Mouse (Mus musculus): ENCODE data around the gene Ralgps2. TPM values are rescaled to one million over a fixed set of nuclear protein-coding genes. Genes with fewer than 3 reads are reported as not detected.

Gene Ralgps2
- polyA plus RNA-seq, 1 experiment from 2014 or later = 34.1 TPM

- Histone ChIP-seq H3K9me3 (ENCODE audit: control insufficient read depth) (no peaks in the 10 kb centered on the region), H3K9ac (ENCODE audit: low read depth, low read length) (no peak overlapping the region), H3K27me3 (replicated peaks; ENCODE audit: control insufficient read depth, insufficient read depth, low read length) (no peaks in the 10 kb centered on the region), H3K4me3 (ENCODE audit: low read depth, low read length) (no peak overlapping the region), H3K4me1 (replicated peaks; ENCODE audit: control insufficient read depth, insufficient read depth, low read length) (no peaks in the 10 kb centered on the region), H3K4me2 (replicated peaks; ENCODE audit: low read depth) (no peak overlapping the region), H3K36me3 (ENCODE audit: control insufficient read depth, insufficient read depth) (no peaks in the 10 kb centered on the region), H3K27ac (ENCODE audit: low read depth, low read length) (no peak overlapping the region)
- no peak for TF ChIP-seq CTCF (IDR thresholded peaks at IDR 0.05; ENCODE audit: low read depth)
- 56% methylated on average over 6 of the region's 6 CpGs for WGBS
- no peak for ATAC-seq
Observed at GRCm38 (mm10) chr1:156778977-156779376, 160.4 kb downstream of the Ralgps2 start.

DNA sequence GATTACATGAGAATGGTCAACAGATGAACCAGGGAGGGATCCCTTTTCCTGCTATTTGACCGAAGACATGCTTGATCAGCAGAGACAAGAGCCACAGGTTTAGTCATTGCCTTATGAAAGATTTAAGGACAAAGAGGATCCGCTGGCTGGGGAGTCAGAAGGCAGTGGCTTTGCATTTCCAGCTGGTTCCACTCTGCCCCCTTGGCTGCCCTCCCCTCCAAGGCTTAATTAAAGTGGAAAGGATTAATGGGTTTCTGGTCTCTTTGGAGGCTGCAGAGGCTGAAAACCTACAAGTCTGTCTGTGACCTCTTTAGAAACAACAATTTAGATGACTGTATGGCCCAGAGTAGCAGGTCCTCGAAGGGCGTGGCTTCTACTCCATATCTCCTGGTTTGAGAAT, 161.5 kb downstream of the Ralgps2 start:
- H3K4me3 ChIP-seq (ENCODE audit: low read depth, low read length) = no peak overlapping the region

DNA sequence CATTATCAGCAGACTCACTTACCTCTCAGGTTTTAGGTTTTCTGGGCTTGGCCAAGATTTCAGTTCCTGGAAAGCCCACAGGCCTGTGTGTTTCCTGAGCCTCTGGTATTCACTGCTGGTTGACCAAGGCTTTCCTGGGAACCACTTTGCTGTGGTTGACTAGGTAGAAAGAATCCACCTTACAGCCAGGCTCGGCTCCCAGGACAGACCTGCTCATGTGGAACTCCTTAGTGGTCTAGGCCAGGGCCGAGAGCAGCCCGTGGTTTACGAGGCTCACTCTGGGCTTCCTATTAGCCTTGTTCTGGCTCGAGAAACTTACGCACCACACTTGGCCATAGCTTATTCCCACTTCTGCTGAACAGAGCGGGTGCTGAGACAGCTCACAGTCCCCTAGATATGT, 163.4 kb downstream of the Ralgps2 start:
- H3K36me3 ChIP-seq (ENCODE audit: control insufficient read depth, insufficient read depth) = no peaks in the 10 kb centered on the region
- no peak for ATAC-seq
- WGBS = 93% methylated on average over 7 of the region's 7 CpGs
- no peak overlapping the region for H3K27ac ChIP-seq (ENCODE audit: low read depth, low read length)
- H3K4me1 ChIP-seq (replicated peaks; ENCODE audit: control insufficient read depth, insufficient read depth, low read length) = no peaks in the 10 kb centered on the region
- no peak for TF ChIP-seq CTCF (IDR thresholded peaks at IDR 0.05; ENCODE audit: low read depth)
- no peak overlapping the region for H3K4me2 ChIP-seq (replicated peaks; ENCODE audit: low read depth)
- no peaks in the 10 kb centered on the region for H3K9me3 ChIP-seq (ENCODE audit: control insufficient read depth)
- no peaks in the 10 kb centered on the region for H3K27me3 ChIP-seq (replicated peaks; ENCODE audit: control insufficient read depth, insufficient read depth, low read length)
- no peak overlapping the region for H3K4me3 ChIP-seq (ENCODE audit: low read depth, low read length)
- no peak overlapping the region for H3K9ac ChIP-seq (ENCODE audit: low read depth, low read length)

More for the DNA sequence above, 161.5 kb downstream of the Ralgps2 start:
- no peak overlapping the region for H3K4me2 ChIP-seq (replicated peaks; ENCODE audit: low read depth)
- no peaks in the 10 kb centered on the region for H3K9me3 ChIP-seq (ENCODE audit: control insufficient read depth)
- 84% methylated on average over 4 of the region's 4 CpGs for WGBS
- no peak for TF ChIP-seq CTCF (IDR thresholded peaks at IDR 0.05; ENCODE audit: low read depth)
- no peaks in the 10 kb centered on the region for H3K36me3 ChIP-seq (ENCODE audit: control insufficient read depth, insufficient read depth)
- no peak overlapping the region for H3K27ac ChIP-seq (ENCODE audit: low read depth, low read length)
- H3K4me1 ChIP-seq (replicated peaks; ENCODE audit: control insufficient read depth, insufficient read depth, low read length) = no peaks in the 10 kb centered on the region
- no peak for ATAC-seq
- H3K9ac ChIP-seq (ENCODE audit: low read depth, low read length) = no peak overlapping the region
- no peaks in the 10 kb centered on the region for H3K27me3 ChIP-seq (replicated peaks; ENCODE audit: control insufficient read depth, insufficient read depth, low read length)

DNA sequence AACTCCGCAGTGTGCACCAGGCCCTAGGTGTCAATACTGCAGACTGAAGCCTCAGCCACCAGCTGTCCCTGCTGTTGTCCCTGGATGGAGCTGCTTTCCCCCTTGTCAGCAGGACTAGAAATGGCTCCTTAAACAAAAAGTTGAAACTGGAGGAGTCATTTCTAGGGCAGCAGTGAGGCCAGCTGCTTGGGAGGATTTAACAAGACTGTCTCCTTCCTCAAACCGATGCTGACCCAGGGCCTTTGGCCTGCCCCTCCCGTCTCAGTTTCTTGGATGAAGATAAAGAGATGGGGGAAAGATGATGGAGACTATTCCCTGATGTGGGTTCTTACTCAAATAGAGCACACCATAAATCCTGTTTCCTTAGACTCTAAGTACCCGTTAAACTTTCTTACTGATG, 164.2 kb downstream of the Ralgps2 start:
- no peaks in the 10 kb centered on the region for H3K36me3 ChIP-seq (ENCODE audit: control insufficient read depth, insufficient read depth)
- no peak for ATAC-seq
- no peaks in the 10 kb centered on the region for H3K9me3 ChIP-seq (ENCODE audit: control insufficient read depth)
- 67% methylated on average over 4 of the region's 4 CpGs for WGBS
- H3K27ac ChIP-seq (ENCODE audit: low read depth, low read length) = no peak overlapping the region
- no peaks in the 10 kb centered on the region for H3K4me1 ChIP-seq (replicated peaks; ENCODE audit: control insufficient read depth, insufficient read depth, low read length)
- H3K9ac ChIP-seq (ENCODE audit: low read depth, low read length) = no peak overlapping the region
- no peak overlapping the region for H3K4me2 ChIP-seq (replicated peaks; ENCODE audit: low read depth)
- no peak overlapping the region for H3K4me3 ChIP-seq (ENCODE audit: low read depth, low read length)
- H3K27me3 ChIP-seq (replicated peaks; ENCODE audit: control insufficient read depth, insufficient read depth, low read length) = no peaks in the 10 kb centered on the region
- no peak for TF ChIP-seq CTCF (IDR thresholded peaks at IDR 0.05; ENCODE audit: low read depth)

GRCm38 (mm10) chr1:156770845-156771244, 168.6 kb downstream of the Ralgps2 start:
- TF ChIP-seq CTCF (IDR thresholded peaks at IDR 0.05; ENCODE audit: low read depth) = no peak
- Histone ChIP-seq H3K27ac (ENCODE audit: low read depth, low read length) (no peak overlapping the region), H3K4me3 (ENCODE audit: low read depth, low read length) (no peak overlapping the region), H3K4me2 (replicated peaks; ENCODE audit: low read depth) (no peak overlapping the region), H3K9me3 (ENCODE audit: control insufficient read depth) (peaks cover 4% of the 10 kb centered on the region; the same call in 1 of the 2 replicates), H3K4me1 (replicated peaks; ENCODE audit: control insufficient read depth, insufficient read depth, low read length) (no peaks in the 10 kb centered on the region), H3K36me3 (ENCODE audit: control insufficient read depth, insufficient read depth) (no peaks in the 10 kb centered on the region), H3K27me3 (replicated peaks; ENCODE audit: control insufficient read depth, insufficient read depth, low read length) (no peaks in the 10 kb centered on the region), H3K9ac (ENCODE audit: low read depth, low read length) (no peak overlapping the region)
- no peak for ATAC-seq
- 99% methylated on average over 10 of the region's 10 CpGs for WGBS

GRCm38 (mm10) chr1:156769621-156770297, 169.7 kb downstream of the Ralgps2 start:
- H3K4me2 ChIP-seq (replicated peaks; ENCODE audit: low read depth) = no peak overlapping the region
- no peaks in the 10 kb centered on the region for H3K27me3 ChIP-seq (replicated peaks; ENCODE audit: control insufficient read depth, insufficient read depth, low read length)
- H3K4me1 ChIP-seq (replicated peaks; ENCODE audit: control insufficient read depth, insufficient read depth, low read length) = no peaks in the 10 kb centered on the region
- H3K36me3 ChIP-seq (ENCODE audit: control insufficient read depth, insufficient read depth) = no peaks in the 10 kb centered on the region
- no peak for ATAC-seq
- peaks cover 4% of the 10 kb centered on the region; the same call in 1 of the 2 replicates for H3K9me3 ChIP-seq (ENCODE audit: control insufficient read depth)
- no peak overlapping the region for H3K9ac ChIP-seq (ENCODE audit: low read depth, low read length)
- 75% methylated on average over 18 of the region's 18 CpGs for WGBS
- no peak for TF ChIP-seq CTCF (IDR thresholded peaks at IDR 0.05; ENCODE audit: low read depth)
- H3K27ac ChIP-seq (ENCODE audit: low read depth, low read length) = no peak overlapping the region
- H3K4me3 ChIP-seq (ENCODE audit: low read depth, low read length) = no peak overlapping the region

Measured in intestine, postnatal 0 days (tissue).